Mouse (Mus musculus): ENCODE results near the gene Npb. TPM values are rescaled to one million over a fixed set of nuclear protein-coding genes. Genes with fewer than 3 reads are reported as not detected.
"Not testable (repeated sequence)": the region's sequence is repeated elsewhere in the genome, so short reads cannot be mapped to it uniquely, and the experiment has no call there.

Gene Npb
- total RNA-seq, 2 experiments from 2014 or later: 0.89 to 1.4 TPM

DNA sequence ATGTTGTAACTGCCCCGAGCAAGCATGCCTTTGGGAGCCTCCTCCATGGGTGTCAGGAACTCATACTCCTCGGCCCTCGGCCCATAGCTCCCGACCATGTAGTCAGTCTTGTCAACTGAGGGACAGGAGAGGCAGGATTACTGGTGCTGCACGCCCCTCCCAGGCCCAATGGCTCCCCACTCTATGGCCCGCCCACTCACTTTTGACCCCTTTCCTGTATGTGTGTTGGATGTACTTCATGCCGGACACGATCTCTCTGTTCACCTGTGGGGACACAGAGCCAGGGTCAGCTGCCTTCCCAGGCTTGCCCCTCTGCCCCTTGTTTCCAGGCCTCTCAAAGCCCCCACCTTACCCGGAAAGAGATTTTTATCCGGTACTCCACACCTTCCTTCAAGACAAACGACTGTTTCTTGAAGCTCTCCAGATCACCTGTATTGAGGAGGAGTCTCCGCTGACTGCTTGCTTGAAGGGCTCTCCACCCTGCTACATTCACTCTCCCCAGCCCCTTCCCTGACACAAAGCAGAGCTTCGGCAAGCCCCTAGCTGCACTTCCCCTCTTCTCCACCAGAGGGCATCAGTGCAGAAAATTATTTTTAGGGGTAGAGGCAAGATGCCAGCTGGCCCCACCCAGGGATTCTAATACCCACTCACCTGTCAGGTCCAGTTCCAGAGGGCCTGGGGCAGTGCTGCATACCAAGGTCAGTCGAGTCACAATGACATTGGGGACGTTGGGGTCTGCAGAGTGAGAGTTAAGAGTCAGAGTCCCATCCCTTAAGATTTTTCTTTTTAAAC is 28.8 kb upstream of the Npb start:
- peak in 1 of 2 experiments; percentile 78 for DNase-seq (ENCODE audit: low spot score in 2 of 2)

DNA sequence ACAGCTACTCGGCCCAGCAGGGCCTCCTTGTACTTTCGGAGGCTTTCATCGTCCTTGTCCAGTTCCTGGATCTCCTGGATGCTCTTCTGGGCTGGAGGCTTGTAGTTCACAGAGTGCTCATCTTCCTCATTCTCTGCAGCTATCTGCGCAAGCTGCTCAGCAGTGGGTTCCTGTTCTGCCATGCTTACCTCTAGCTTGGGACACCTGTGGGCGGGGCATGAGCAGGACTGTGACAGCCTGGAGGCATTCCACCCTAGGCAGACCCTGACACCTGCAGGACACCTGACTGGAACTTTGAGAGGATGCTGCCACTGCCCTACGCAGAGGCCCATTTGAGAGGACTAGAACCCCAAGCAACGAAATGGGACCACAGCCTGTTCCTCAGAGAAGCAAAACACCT is 28.1 kb upstream of the Npb start:
- DNase-seq (ENCODE audit: low spot score in 2 of 2): no peak

DNA sequence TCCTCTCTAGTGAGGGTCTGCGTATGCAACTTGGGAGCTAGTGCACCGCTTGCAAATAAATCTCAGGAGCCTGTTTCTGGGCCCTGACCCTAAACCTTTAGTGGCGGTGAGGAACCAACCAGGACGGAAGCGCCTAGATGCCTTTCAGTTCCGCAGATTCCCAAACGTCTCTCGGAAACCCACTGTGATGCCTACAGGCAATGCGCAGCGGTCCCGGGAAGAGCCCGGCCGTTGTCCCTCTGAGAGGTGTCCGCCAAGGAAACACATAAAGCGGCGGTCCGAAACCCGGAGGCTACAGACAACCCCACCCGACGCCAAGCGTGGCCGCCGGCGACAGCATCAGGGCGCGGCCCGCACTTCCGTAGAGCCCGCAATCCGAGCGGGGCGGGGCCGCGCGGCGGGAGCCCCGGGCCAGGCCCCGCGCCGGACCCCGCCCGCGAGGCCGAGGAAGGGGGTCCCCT is 27.4 kb upstream of the Npb start:
- peak in 1 of 2 experiments; percentile 39 for DNase-seq (ENCODE audit: low spot score in 2 of 2)

DNA sequence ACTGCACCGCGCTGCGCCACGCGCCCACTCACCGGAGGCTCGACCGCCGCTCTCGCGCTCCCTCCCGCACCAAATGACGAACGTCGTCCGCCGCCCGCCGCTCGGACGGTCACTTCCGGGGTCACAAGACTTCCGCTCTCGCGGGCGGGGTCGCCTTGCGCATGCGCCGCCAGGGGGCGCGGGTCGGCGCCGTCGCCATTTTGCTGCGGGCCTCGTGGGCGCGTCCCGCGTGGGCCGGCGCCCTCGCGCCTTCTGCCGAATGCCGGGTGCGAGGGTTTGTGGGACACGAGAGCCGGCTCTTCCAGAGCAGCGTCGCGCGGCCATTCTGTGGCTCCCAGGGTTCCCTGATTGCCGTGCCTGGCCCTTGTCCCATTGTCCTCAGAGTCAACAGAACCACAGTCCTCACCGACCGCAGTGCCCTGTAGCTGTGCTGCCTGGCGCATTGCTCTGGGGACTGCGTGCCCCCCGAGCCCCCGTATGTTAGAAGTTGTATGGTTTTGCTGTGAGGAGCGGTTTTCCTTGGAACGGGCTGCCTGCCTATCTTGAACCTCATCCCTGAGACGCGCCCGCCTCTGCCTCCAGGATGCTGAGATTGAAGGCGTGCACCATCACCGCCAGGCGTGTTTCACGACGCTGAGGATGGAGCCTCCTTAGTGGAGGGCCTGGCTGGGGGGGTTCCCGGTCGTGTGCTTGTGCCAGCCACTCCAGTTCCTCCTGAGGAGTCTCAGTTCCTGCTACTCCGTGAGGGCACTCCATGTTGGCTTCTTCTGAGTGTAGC is 26.6 kb upstream of the Npb start, which contains the start of gene Arhgdia:
Gene Arhgdia (minus strand): TSS at position 135 of the 778 bp plus-strand sequence.
- peak; percentile 85 to 91 for DNase-seq (ENCODE audit: low spot score in 2 of 2)

DNA sequence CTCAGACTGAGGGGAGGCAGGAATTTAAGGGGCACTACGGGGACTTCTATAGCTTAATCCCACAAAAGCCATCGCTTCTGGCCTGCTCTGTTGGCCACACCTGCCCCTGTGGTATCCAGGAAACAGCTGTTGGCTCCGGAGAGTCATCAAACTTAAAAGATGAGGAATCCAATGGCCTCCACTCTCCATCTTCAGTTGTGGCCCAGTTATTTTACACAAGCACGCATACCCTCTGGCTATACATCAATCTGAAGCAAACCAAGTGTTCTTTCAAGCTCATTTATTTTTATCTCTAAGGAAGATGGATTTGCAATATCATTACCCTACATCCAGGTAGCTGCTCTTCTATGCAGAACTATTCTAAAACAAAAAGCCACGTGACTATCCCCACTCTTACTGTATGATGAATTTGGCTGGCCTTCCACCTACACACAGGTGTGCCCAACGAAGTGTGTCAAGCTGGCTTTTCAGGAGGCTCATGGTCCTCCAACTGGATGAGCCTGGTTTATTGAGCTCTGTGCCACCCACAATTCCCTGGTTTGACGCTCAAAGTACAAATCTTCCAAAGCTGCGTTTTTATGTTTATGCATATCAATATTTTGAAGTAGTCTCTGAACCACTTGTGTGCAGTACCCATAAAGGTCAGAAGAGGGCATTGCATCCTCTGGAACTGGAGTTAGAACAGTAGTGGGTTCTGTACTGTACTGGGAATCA is 25.9 kb upstream of the Npb start:
- peak in 1 of 2 experiments; percentile 33 for DNase-seq (ENCODE audit: low spot score in 2 of 2)

DNA sequence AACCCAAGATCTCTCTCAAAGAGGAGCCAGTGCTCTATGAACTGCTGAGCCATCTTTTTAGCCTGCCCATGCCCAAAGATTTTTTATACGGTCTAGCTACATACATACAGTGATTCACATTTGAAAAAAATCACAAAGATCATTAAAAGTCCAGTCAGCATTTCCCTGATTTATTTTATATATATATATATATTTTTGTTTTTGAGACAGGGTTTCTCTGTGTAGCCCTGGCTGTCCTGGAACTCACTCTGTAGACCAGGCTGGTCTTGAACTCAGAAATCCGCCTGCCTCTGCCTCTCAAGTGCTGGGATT is 25.3 kb upstream of the Npb start:
- DNase-seq (ENCODE audit: low spot score in 2 of 2): not testable (repeated sequence)

DNA sequence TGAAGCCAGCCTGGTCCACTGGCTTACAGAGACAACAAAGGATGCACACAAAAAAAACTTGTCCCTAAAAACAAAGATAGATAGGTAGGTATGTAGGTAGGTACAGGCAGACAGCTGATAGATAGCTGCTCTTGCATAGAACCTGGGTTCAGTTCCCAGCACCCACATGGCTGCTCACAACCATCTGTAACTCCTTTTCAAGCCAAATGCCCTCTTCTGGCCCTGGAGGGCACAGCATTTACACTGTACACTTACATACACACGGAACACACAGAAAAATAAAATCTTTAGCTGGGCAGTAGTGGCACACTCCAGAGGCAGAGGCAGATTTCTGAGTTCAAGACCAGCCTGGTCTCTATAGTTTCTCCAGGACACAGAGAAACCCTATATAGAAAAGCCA is 24.3 kb upstream of the Npb start:
- no peak for DNase-seq (ENCODE audit: low spot score in 2 of 2)

DNA sequence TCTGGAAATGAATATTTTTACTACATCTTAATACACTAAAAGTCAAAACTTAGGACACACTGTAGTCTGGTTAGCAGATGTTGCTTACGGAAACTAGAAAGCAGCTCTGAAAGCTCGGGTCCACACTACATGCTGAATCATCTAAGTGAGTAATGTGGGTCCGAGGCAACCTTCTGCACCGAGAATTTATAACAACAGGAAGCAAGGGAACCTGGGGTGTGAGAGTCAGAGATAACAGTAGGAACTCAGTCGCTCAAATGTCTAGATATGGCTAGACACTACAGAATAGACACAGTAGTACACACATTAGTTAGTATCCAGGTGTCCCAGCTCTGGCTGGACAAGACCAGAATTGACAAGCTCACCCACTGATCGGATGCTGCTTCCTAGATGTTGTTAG is 19.7 kb upstream of the Npb start:
- no peak for DNase-seq (ENCODE audit: low spot score in 2 of 2)

DNA sequence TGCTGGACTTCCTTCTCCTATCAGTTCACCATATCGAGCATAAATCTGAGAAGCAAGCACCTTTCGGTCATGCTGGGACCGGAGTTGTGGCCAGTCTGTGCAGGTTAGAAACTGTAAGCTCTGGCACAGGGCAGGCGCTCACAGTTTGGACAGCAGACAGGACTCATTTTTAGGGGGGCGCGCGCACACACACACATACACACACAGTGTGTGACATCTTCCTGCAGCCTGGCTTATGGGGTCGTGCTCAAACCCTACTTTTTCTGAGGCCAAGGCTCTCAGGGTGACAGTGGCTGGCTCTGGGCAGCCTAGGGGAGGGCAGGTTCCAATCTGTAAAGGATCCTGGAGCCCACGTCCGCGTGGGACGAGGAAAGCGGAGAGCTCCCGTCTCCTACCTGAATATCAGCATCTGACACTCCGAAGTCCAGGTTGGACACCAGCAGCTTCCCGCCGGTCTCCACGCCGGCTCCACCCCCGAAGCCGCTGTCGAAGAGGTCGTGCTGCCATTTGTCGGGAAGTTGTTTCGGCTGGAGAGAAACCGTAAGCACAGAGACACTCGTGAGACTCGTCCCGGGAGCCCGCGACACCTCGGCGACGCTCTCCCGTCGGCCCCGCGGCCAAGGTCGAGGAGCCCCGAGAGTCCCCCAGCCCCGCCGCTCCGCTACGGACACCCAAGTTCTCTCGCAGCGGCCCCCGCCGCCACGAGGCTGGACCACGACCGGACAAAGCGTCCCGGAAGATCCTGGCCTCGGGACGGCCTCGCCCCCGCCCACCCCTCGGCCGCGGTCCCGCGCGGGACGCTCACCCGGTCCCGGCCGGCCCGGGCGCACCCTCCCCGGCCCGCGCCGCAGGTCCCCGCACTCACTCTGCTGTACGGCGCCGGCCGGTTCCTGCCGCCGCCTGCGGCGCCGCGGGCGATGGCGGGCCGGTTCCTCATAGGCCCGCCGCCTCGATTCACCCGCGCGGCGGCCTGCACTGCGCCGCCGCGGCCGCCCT is 10.7 kb upstream of the Npb start:
- DNase-seq (ENCODE audit: low spot score in 2 of 2): no peak

DNA sequence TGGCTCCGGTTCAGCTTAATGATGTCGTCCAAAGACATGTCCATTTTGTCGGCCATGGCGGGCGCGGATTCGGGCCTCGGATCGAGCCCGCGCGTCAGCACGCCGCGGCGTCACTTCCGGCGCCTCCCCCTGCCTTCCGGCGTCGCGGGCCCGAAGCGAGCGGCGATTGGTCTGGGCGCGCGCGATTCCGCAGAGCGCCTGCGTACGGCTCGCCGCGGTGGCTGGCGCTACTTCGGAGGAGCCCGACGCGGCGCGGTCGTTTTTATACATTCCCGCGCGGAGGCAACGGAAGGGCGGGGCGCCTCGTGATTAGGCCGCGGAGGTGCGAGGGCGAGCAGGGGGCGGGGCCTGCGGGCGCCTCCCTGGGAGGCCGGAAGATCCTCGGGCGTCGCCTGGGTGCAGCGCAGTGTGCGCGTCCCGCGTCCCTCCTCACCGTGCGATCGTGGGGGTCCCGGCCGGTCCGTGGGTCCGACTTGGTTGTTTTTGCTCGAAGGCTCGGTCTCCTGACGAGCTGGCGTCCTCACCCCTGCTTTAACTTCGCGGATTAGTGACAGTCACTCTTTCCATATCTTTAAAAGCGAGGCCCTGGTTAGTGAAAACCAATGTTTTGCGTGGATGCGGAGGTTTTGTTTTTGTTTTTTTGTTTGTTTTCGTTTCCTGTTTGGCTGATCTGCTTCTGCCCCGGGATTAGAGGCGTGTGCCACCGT is 9.8 kb upstream of the Npb start, which contains the start of the genes Alyref and Anapc11:
Gene Alyref (minus strand): TSS at position 83 of the 707 bp plus-strand sequence.
Gene Anapc11 (plus strand): TSS at position 139 of the 707 bp plus-strand sequence.
- DNase-seq (ENCODE audit: low spot score in 2 of 2): peak; percentile 91 to 95

DNA sequence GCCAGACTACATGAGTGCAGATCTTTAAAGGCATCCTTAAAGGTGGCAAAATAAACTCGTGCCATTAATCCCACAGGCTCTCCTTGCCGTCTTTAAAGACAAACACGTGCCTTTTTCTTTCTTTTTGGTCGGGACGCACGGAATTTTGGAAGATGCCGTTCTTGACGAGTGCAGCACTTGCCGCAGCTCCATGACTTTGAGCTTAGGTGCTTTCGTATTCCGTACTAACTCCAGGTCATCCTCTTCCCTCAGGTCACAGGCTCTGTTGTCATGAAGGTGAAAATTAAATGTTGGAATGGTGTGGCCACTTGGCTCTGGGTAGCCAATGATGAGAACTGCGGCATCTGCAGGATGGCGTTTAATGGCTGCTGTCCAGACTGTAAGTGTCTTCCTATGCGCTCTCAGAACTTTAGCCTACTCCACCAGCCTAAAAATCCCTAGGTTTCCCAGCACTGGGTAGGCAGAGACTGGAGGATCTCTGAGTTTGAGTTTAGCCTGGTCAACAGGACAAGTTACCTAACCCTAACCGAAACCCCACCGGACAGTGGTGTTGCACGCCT is 9.2 kb upstream of the Npb start:
- DNase-seq (ENCODE audit: low spot score in 2 of 2): no peak

DNA sequence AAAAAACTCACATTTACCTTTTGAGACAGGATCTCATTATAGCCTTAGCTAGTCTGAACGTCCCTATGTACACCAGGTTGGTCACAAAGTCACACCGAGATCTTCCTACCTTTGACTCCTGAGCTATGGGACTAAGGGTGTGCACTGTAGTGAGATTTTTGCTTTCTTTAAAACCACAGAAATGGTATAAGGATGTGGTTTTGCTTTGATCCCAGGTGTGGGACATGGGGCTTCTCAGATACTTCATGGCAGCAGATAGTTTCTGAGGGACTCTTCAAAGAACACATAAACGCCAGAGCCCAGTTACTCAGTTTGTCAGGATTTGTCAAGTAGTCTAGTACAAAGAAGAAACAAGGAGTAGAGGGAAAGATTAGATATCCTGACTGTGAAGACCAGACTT is 7.6 kb upstream of the Npb start:
- DNase-seq (ENCODE audit: low spot score in 2 of 2): no peak

DNA sequence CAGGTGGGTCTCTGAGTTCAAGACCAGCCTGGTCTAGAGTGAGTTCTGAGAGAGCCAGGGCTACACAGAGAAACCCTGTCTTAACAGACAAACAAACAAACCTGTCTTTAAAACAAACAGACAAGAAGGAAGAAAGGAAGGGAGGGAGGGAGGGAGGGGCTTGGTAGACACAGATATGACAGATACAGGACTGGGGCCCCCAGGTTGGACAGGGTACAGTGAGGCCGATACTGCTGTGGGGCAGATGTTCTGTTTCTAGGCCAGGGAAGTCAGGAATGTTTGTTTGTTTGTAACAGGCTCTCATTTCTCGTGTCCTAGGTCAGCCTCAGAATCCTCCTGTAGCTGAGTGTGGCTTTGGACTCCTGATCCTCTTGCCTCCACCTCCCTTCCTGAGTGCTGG is 4.7 kb upstream of the Npb start:
- no peak for DNase-seq (ENCODE audit: low spot score in 2 of 2)

DNA sequence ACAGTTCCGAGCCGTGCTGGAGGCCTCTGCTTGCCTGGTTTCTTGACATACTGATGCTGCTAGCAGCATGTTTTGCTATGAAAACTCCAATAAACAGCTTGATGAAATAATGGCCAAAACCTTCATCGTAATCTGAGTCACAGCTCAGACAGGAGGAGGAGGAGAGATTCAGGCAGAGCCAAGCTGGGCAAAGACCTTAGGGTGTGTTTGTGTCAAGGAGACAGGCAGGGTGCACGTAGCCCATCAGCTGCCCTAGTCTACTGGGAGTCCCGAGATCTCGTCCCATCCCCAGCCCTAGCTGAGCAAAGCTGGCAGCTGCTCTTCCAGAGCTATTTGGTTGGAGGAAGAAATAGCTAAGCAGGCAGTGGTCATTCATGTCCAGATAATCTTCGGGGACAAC is 2.6 kb upstream of the Npb start:
- no peak for DNase-seq (ENCODE audit: low spot score in 2 of 2)

DNA sequence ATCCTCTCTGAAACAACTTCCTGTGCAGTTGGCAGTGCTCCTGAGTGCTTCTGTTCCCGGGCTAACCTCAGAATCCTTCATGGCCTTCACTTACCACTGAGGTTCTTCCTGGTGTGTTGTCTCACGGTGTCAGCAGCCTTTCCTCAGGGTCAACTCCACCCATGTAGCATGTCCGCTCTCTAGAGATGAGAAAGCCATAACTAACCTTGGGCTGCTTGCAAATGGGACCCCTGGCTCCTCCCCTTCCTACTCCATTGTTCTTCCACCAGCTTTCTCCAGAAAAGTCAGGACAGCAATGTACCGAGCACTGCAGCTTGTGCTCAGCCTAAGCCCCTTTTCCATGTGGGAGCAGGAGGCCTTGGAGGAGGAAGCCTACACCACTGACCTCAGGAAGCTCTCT is 1.5 kb upstream of the Npb start:
- DNase-seq (ENCODE audit: low spot score in 2 of 2): no peak

DNA sequence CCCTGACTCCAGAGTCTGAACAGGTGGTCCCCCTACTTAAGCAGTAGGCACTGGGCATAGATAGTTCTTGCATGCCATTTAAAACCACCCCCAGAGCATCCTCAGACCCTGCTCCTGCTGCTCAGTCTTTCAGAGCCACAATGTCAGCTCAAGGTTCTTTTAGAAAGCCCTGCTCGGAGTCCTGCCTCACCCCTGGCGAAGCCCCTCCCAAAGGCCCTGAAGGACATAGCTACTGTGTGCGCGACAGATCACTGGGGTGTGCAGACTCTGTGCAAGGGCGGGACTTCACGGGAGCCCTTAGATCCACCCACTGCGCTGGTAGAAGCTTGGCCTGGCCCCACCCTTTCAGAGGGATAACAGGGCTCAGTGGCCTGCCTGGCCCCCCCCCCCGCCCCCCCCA is 973 bp downstream of the Npb start:
- DNase-seq (ENCODE audit: low spot score in 2 of 2): no peak

DNA sequence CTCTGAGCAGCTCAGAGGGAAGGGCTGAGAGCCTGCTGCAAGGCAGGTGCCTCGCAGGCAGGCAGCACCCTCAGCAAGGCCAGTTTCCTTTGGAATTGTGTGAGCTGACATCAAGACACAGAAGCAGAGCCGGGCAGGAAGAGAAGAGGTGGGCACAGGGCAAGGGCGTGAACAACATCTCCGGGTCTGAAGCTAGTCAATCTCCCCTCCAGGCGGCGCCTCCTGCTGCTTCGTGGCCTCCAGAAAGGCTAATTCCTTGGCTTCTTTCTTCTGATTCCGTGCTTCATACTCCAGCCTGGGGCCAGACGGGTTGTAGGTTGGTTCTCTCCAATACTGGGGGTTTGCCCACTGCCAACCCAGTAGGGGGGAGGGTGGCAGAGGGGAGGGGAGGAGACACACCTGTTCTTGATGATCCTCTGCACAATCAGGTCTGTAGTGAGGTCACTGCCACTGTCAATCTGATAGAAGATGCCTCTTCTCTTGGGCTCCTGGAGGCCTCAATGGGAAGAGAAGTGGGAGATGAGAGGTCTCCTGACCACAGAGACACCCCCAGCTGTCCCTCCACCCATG is 2.3 kb downstream of the Npb start:
- no peak for DNase-seq (ENCODE audit: low spot score in 2 of 2)

DNA sequence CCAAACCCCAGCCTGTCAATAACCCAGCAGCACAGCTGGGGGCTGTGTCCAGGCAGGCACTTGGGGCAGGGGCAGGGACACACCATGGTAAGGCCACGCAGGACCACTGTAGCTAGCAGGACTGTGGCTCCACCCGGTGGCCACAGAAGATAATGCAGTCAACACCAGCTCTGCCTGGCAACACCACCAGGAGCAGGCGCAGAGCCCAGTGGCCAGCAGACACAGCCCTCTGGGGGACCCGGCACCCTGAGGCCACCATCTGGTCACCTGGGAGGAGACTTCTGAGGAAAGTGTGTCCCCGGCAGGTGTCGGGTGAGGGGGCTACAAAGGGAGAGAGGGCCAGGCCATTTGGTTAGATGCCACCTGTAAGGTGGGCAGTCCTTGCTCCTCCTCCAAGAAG is 4.5 kb downstream of the Npb start:
- peak in 1 of 2 experiments; percentile 77 for DNase-seq (ENCODE audit: low spot score in 2 of 2)

DNA sequence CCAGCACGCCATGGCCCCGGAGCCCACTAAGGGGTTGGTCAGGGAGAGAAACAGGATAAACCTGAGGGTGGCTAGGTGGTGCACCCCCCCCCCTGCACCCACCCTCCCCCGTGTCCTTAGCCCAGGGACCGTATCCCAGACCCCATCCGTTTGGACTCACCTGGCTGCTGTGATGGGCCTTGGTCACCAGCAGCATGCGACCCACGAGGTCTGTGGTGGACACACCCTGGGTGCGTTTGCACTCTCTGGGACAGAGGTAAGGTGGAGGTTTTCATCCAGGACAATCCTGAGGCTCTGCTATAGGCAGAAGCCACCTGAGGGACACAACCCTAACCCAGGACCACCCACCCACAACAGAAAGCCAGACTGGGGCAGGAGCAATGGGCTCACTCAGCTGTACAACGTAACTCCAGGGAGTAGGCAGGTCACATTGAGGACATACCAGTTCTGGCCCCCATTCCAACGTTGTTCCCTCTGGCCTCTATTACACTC is 5.2 kb downstream of the Npb start:
- no peak for DNase-seq (ENCODE audit: low spot score in 2 of 2)

All from layer of hippocampus, adult 18-20 months (tissue).